Mouse (Mus musculus) macrophage (primary cell): Measurements from ENCODE around the gene Ccdc167. TPM values are rescaled to one million over a fixed set of nuclear protein-coding genes. Genes with fewer than 3 reads are reported as not detected.

Experiments used
- H3K27ac ChIP-seq: fragments of 350-480 bp; formaldehyde crosslinking; 2 replicates; pipeline ENCODE4 v1.9.0; 2021
- H3K36me3 ChIP-seq: fragments of 350-480 bp; formaldehyde crosslinking; 2 replicates; pipeline ENCODE4 v1.9.0; 2021; ENCODE audit errors: inconsistent target
- H3K4me3 ChIP-seq: fragments of 350-480 bp; formaldehyde crosslinking; 2 replicates; pipeline ENCODE4 v1.9.0; 2021; ENCODE audit errors: inconsistent target
- H3K79me2 ChIP-seq: fragments of 350-480 bp; formaldehyde crosslinking; 2 replicates; pipeline ENCODE4 v1.9.0; 2021; ENCODE audit errors: inconsistent target
- WGBS: methylation state at CpG from one replicate; pipeline ENCODE4 v1.1.7; 2026; ENCODE audit warnings: inconsistent platforms; ENCODE audit not compliant: missing documents; 5-methylcytosine and 5-hydroxymethylcytosine counted together
- polyA plus RNA-seq: library from polyadenylated mRNA; stranded (reverse); fragments of 250-400 nt; gene quantifications from 3 replicates; pipeline ENCODE4 v1.2.4, GENCODE M21; 2018; ENCODE audit warnings: inconsistent platforms
- total RNA-seq, 78 experiments: library from RNA; depleted of rRNA; stranded (reverse); fragments of 250-400 nt; gene quantifications; 1 replicate in 9 of 78; 2 replicates in 24 of 78; 3 replicates in 43 of 78; 4 replicates in 2 of 78; pipeline ENCODE4 v1.2.4; 2018; ENCODE audit warnings: inconsistent platforms in 56 of 78

The Ccdc167 gene
- total RNA-seq (2018; cell fraction: chromatin; rRNA removed) = 10 to 100 TPM in 15 of 26 experiments, 1 to 10 TPM in 11; 1.3 to 39.8 (median 11.3) TPM
- total RNA-seq (2018; cell fraction: cytosol; rRNA removed) = 1 to 10 TPM; 2.7 to 5.5 (median 3.7) TPM
- total RNA-seq (2018; cell fraction: nucleus; rRNA removed) = 10 to 100 TPM in 7 of 26 experiments, 1 to 10 TPM in 19; 1.3 to 17.7 (median 8.0) TPM
- 4.0 to 5.7 TPM (median 4.5 TPM) in 3 replicates for polyA plus RNA-seq

- peak within 1 kb of the TSS; percentile 73 for H3K4me3 ChIP-seq
- H3K36me3 ChIP-seq = no peaks in the 10 kb centered on the region
- WGBS = 6% methylated on average over 41 of the region's 41 CpGs
- peak within 1 kb of the TSS; percentile 40 for H3K27ac ChIP-seq
- H3K79me2 ChIP-seq = no peaks in the 10 kb centered on the region
Measured at GRCm38 (mm10) chr17:29716732-29717445, at the start of gene Ccdc167. Ccdc167 (minus strand) TSS chr17:29717044.

- Histone ChIP-seq H3K27ac (no peak overlapping the region), H3K79me2 (no peaks in the 10 kb centered on the region), H3K4me3 (no peak overlapping the region), H3K36me3 (no peaks in the 10 kb centered on the region)
- WGBS = 91% methylated on average over 9 of the region's 9 CpGs
Measured at GRCm38 (mm10) chr17:29765380-29765779, 48.5 kb upstream of the Ccdc167 start.

- H3K36me3 ChIP-seq = no peaks in the 10 kb centered on the region
- H3K4me3 ChIP-seq = no peak overlapping the region
- no peaks in the 10 kb centered on the region for H3K79me2 ChIP-seq
- WGBS = 67% methylated on average over 8 of the region's 8 CpGs
- no peak overlapping the region for H3K27ac ChIP-seq
Measured at GRCm38 (mm10) chr17:29762551-29762950, 45.7 kb upstream of the Ccdc167 start.

- no peaks in the 10 kb centered on the region for H3K36me3 ChIP-seq
- H3K79me2 ChIP-seq = no peaks in the 10 kb centered on the region
- 82% methylated on average over 9 of the region's 9 CpGs for WGBS
- H3K4me3 ChIP-seq = no peak overlapping the region
- no peak overlapping the region for H3K27ac ChIP-seq
Measured at GRCm38 (mm10) chr17:29761938-29762337, 45.1 kb upstream of the Ccdc167 start.

GRCm38 (mm10) chr17:29760404-29761375 is 43.8 kb upstream of the Ccdc167 start:
- no peaks in the 10 kb centered on the region for H3K36me3 ChIP-seq
- no peaks in the 10 kb centered on the region for H3K79me2 ChIP-seq
- H3K27ac ChIP-seq = no peak overlapping the region
- 89% methylated on average over 18 of the region's 21 CpGs for WGBS
- H3K4me3 ChIP-seq = no peak overlapping the region

- 95% methylated on average over 19 of the region's 19 CpGs for WGBS
- no peaks in the 10 kb centered on the region for H3K79me2 ChIP-seq
- H3K27ac ChIP-seq = no peak overlapping the region
- H3K4me3 ChIP-seq = no peak overlapping the region
- H3K36me3 ChIP-seq = no peaks in the 10 kb centered on the region
Measured at GRCm38 (mm10) chr17:29759963-29760362, 43.1 kb upstream of the Ccdc167 start.

- H3K4me3 ChIP-seq = no peak overlapping the region
- 94% methylated on average over 10 of the region's 10 CpGs for WGBS
Measured at GRCm38 (mm10) chr17:29756381-29756780, 39.5 kb upstream of the Ccdc167 start.

GRCm38 (mm10) chr17:29754510-29754909 is 37.7 kb upstream of the Ccdc167 start:
- no peaks in the 10 kb centered on the region for H3K36me3 ChIP-seq
- no peak overlapping the region for H3K27ac ChIP-seq
- 92% methylated on average over 4 of the region's 4 CpGs for WGBS

More at GRCm38 (mm10) chr17:29756381-29756780, 39.5 kb upstream of the Ccdc167 start:
- Histone ChIP-seq H3K27ac (no peak overlapping the region), H3K79me2 (no peaks in the 10 kb centered on the region), H3K36me3 (no peaks in the 10 kb centered on the region)

GRCm38 (mm10) chr17:29747466-29747865 is 30.6 kb upstream of the Ccdc167 start:
- no peaks in the 10 kb centered on the region for H3K36me3 ChIP-seq
- WGBS = 87% methylated on average over 4 of the region's 6 CpGs
- H3K4me3 ChIP-seq = no peak overlapping the region
- no peak overlapping the region for H3K27ac ChIP-seq
- H3K79me2 ChIP-seq = no peaks in the 10 kb centered on the region

More at GRCm38 (mm10) chr17:29754510-29754909, 37.7 kb upstream of the Ccdc167 start:
- Histone ChIP-seq H3K79me2 (no peaks in the 10 kb centered on the region), H3K4me3 (no peak overlapping the region)

GRCm38 (mm10) chr17:29737849-29738804 is 21.3 kb upstream of the Ccdc167 start:
- no peaks in the 10 kb centered on the region for H3K79me2 ChIP-seq
- H3K4me3 ChIP-seq = no peak overlapping the region
- no peaks in the 10 kb centered on the region for H3K36me3 ChIP-seq
- no peak overlapping the region for H3K27ac ChIP-seq
- WGBS = 16% methylated on average over 15 of the region's 22 CpGs

GRCm38 (mm10) chr17:29736448-29737014 is 19.7 kb upstream of the Ccdc167 start:
- 86% methylated on average over 15 of the region's 15 CpGs for WGBS
- no peaks in the 10 kb centered on the region for H3K36me3 ChIP-seq
- no peaks in the 10 kb centered on the region for H3K79me2 ChIP-seq
- no peak overlapping the region for H3K4me3 ChIP-seq
- no peak overlapping the region for H3K27ac ChIP-seq

GRCm38 (mm10) chr17:29732522-29732921 is 15.7 kb upstream of the Ccdc167 start:
- no peak overlapping the region for H3K4me3 ChIP-seq
- WGBS = 85% methylated on average over 2 of the region's 2 CpGs
- H3K79me2 ChIP-seq = no peaks in the 10 kb centered on the region
- H3K27ac ChIP-seq = no peak overlapping the region
- H3K36me3 ChIP-seq = no peaks in the 10 kb centered on the region

GRCm38 (mm10) chr17:29731953-29732325 is 15.1 kb upstream of the Ccdc167 start:
- H3K79me2 ChIP-seq = no peaks in the 10 kb centered on the region
- H3K4me3 ChIP-seq = no peak overlapping the region
- WGBS = 97% methylated on average over 6 of the region's 6 CpGs
- H3K27ac ChIP-seq = no peak overlapping the region
- H3K36me3 ChIP-seq = no peaks in the 10 kb centered on the region
